Comparison of ENCODE assay signal across 8 mouse cellular contexts in genomic region chr17:27203358-27204074, GRCm38 (mm10). TPM values are rescaled to one million over a fixed set of nuclear protein-coding genes. Genes with fewer than 3 reads are reported as not detected.
A peak's percentile ranks its signal among the peaks of the same experiment; 100 is the strongest.
DNase-seq lines count a peak whose midpoint lies in the region; ATAC-seq and TF ChIP-seq lines count a peak whose summit lies in the region.

No protein-coding gene starts in this region.

- no peak for TF ChIP-seq CTCF in heart, postnatal 0 days (IDR thresholded peaks at IDR 0.05; ENCODE audit: low read depth)
- TF ChIP-seq CTCF in midbrain, postnatal 0 days (IDR thresholded peaks at IDR 0.05), result no peak

- no peak for DNase-seq in cerebellum, adult 9-10 months
- DNase-seq in MN1 (ENCODE audit: low spot score), result peak; percentile 61
- peak; percentile 56 for DNase-seq in embryo, embryonic 10.5 days (ENCODE audit: low spot score)
- DNase-seq in heart, postnatal 0 days (ENCODE audit: low spot score), result no peak
- no peak for DNase-seq in limb, embryonic 14.5 days (ENCODE audit: low spot score)
- peak; percentile 30 for DNase-seq in midbrain, postnatal 0 days (ENCODE audit: low spot score)
- DNase-seq in frontal cortex, postnatal 14 days (ENCODE audit: low spot score in 2 of 2), result no peak

- H3K4me2 ChIP-seq in heart, postnatal 0 days (ENCODE audit: low read depth, low read length), result peak overlapping the region; percentile 93
- peak overlapping the region; percentile 92 for H3K4me2 ChIP-seq in limb, embryonic 14.5 days (replicated peaks; ENCODE audit: low read depth, low read length, severe bottlenecking)
- peak overlapping the region; percentile 92 for H3K4me2 ChIP-seq in midbrain, postnatal 0 days (ENCODE audit: low read depth, low read length, poor library complexity, severe bottlenecking)

- no peaks in the 10 kb centered on the region for H3K9me3 ChIP-seq in heart, postnatal 0 days (replicated peaks; ENCODE audit: control insufficient read depth, low read length)
- no peaks in the 10 kb centered on the region for H3K9me3 ChIP-seq in limb, embryonic 14.5 days (ENCODE audit: control insufficient read depth, low read length)
- H3K9me3 ChIP-seq in midbrain, postnatal 0 days (ENCODE audit: low read length), result no peaks in the 10 kb centered on the region

- H3K27me3 ChIP-seq in heart, postnatal 0 days (ENCODE audit: control insufficient read depth, insufficient read depth, low read length), result no peaks in the 10 kb centered on the region
- no peaks in the 10 kb centered on the region for H3K27me3 ChIP-seq in limb, embryonic 14.5 days (ENCODE audit: control insufficient read depth, insufficient read depth, low read length)
- no peaks in the 10 kb centered on the region for H3K27me3 ChIP-seq in midbrain, postnatal 0 days (ENCODE audit: insufficient read depth, low read length)

- under 1% methylated on average over 61 of the region's 74 CpGs for WGBS in heart, postnatal 0 days
- WGBS in limb, embryonic 14.5 days, result 0% methylated on average over 45 of the region's 74 CpGs
- WGBS in midbrain, postnatal 0 days, result under 1% methylated on average over 53 of the region's 74 CpGs

- peak overlapping the region; percentile 96 for H3K27ac ChIP-seq in heart, postnatal 0 days (ENCODE audit: low read depth)
- H3K27ac ChIP-seq in limb, embryonic 14.5 days (replicated peaks; ENCODE audit: low read depth, low read length), result peak overlapping the region; percentile 92
- H3K27ac ChIP-seq in midbrain, postnatal 0 days (ENCODE audit: low read depth, low read length), result peak overlapping the region; percentile 98

- peak; percentile 31; the same call in 1 of the 2 replicates for ATAC-seq in cerebellum, adult (ENCODE audit: insufficient number of reproducible peaks, low FRiP score, low TSS enrichment)
- peak; percentile 63 for ATAC-seq in heart, postnatal 0 days (ENCODE audit: insufficient read depth, low read depth)
- peak; percentile 51 for ATAC-seq in limb, embryonic 14.5 days (ENCODE audit: low FRiP score, low read depth)
- ATAC-seq in midbrain, postnatal 0 days (ENCODE audit: low FRiP score), result peak; percentile 44

- no peak for TF ChIP-seq POLR2A in limb, embryonic 14.5 days (IDR thresholded peaks at IDR 0.05; ENCODE audit: borderline replicate concordance, extremely low read depth, insufficient read depth, insufficient read length)

- H3K36me3 ChIP-seq in heart, postnatal 0 days (replicated peaks; ENCODE audit: control insufficient read depth, insufficient read depth, low read length), result peaks cover 35% of the 10 kb centered on the region
- peaks cover 36% of the 10 kb centered on the region for H3K36me3 ChIP-seq in limb, embryonic 14.5 days (ENCODE audit: control insufficient read depth, insufficient read depth, low read length)
- H3K36me3 ChIP-seq in midbrain, postnatal 0 days (ENCODE audit: insufficient read depth, low read length), result peaks cover 16% of the 10 kb centered on the region

- TF ChIP-seq EP300 in heart, postnatal 0 days (IDR thresholded peaks at IDR 0.05; ENCODE audit: low read depth), result no peak

- no peaks in the 10 kb centered on the region for H3K4me1 ChIP-seq in heart, postnatal 0 days (ENCODE audit: control insufficient read depth, insufficient read depth)
- H3K4me1 ChIP-seq in limb, embryonic 14.5 days (ENCODE audit: control insufficient read depth, insufficient read depth, low read length), result peaks cover 27% of the 10 kb centered on the region
- peaks cover 4% of the 10 kb centered on the region; the same call in 1 of the 2 replicates for H3K4me1 ChIP-seq in midbrain, postnatal 0 days (ENCODE audit: insufficient read depth, low read length)

- H3K9ac ChIP-seq in heart, postnatal 0 days (replicated peaks; ENCODE audit: low read depth, low read length), result peak overlapping the region; percentile 97
- H3K9ac ChIP-seq in limb, embryonic 14.5 days (ENCODE audit: low read depth, low read length, severe bottlenecking), result peak overlapping the region; percentile 98
- H3K9ac ChIP-seq in midbrain, postnatal 0 days (replicated peaks; ENCODE audit: low read length, poor library complexity, severe bottlenecking), result peak overlapping the region; percentile 99

- H3K4me3 ChIP-seq in heart, postnatal 0 days (ENCODE audit: low read depth, low read length), result peak overlapping the region; percentile 94
- H3K4me3 ChIP-seq in limb, embryonic 14.5 days (replicated peaks; ENCODE audit: low read length), result peak overlapping the region; percentile 89
- peak overlapping the region; percentile 90 for H3K4me3 ChIP-seq in midbrain, postnatal 0 days (ENCODE audit: low read depth, low read length)

RNA-seq across cellular contexts. Expression of gene Lemd2, which starts 0.8 kb away (rescaled TPM):
- 40.2 and 45.4 TPM in 2 replicates for total RNA-seq in heart, postnatal 0 days (2014; rRNA removed; ENCODE audit: low replicate concordance)
- polyA plus RNA-seq in heart, postnatal 0 days (2015; fragmentation: Nextera tagmentation; extraction: Ambion mirVana), result 6.5 and 7.1 TPM in 2 replicates
- polyA plus RNA-seq in limb, embryonic 14.5 days (2012; rRNA removed), result 93.5 and 126 TPM in 2 replicates
- polyA plus RNA-seq in limb, embryonic 14.5 days (2014; fragmentation: Nextera tagmentation; extraction: Ambion mirVana), result 20.0 and 21.2 TPM in 2 replicates
- 85.7 and 94.3 TPM in 2 replicates for total RNA-seq in midbrain, postnatal 0 days (2014; rRNA removed)
- polyA plus RNA-seq in midbrain, postnatal 0 days (2015; fragmentation: Nextera tagmentation; extraction: Ambion mirVana), result 18.4 and 20.6 TPM in 2 replicates

RNA-seq across cellular contexts. Expression of gene Ip6k3, which starts 35.9 kb away (rescaled TPM):
- total RNA-seq in heart, postnatal 0 days (2014; rRNA removed; ENCODE audit: low replicate concordance), result 0.93 and 6.1 TPM in 2 replicates
- 2.1 and 3.7 TPM in 2 replicates for polyA plus RNA-seq in heart, postnatal 0 days (2015; fragmentation: Nextera tagmentation; extraction: Ambion mirVana)
- polyA plus RNA-seq in limb, embryonic 14.5 days (2012; rRNA removed), result 0.47 and 0.55 TPM in 2 replicates
- polyA plus RNA-seq in limb, embryonic 14.5 days (2014; fragmentation: Nextera tagmentation; extraction: Ambion mirVana), result 0.46 and 0.76 TPM in 2 replicates
- total RNA-seq in midbrain, postnatal 0 days (2014; rRNA removed), result 0.09 TPM in 1 of 2 replicates, not detected in the other
- polyA plus RNA-seq in midbrain, postnatal 0 days (2015; fragmentation: Nextera tagmentation; extraction: Ambion mirVana), result 0.32 TPM in 1 of 2 replicates, not detected in the other

Comparison
In these comparisons a context has a peak if more than half of its experiments do, and no peak if none do; other contexts are left out.
1. DNase-seq: peak in MN1 (single experiment), embryo, embryonic 10.5 days (single experiment) and midbrain, postnatal 0 days (single experiment); none in cerebellum, adult 9-10 months (single experiment), heart, postnatal 0 days (single experiment), limb, embryonic 14.5 days (single experiment) and frontal cortex, postnatal 14 days (0 of 2).
2. Peak in every context shown above with its lines, with median percentiles within 50 percentile points of each other: ATAC-seq, H3K27ac ChIP-seq, H3K4me2 ChIP-seq, H3K4me3 ChIP-seq and H3K9ac ChIP-seq.